Mouse (Mus musculus): Measurements from ENCODE around the gene Odf3.

DNA sequence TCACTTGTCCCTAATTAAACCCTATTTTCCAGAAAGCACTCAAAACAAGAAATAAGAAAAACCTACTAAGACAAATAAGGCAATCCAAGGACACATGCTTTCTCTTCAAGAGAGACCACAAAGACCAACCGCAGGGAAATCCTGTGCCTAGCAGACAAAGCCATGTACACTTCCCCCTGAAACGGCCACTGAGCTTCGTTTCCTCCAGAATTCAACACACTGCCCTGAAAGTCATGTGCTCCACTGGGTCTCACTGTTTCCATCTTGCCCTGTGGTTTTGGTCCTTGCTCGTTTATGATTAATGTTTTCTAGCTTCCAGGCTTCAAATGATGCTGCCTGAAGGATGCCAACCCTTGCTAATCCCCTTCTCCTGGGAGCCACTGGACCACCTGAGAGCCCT lies 26.6 kb downstream of the Odf3 start:
- TF ChIP-seq POLR2A (IDR thresholded peaks at IDR 0.05; ENCODE audit: low read depth, low read length): no peak
- TF ChIP-seq CTCF (IDR thresholded peaks at IDR 0.05; ENCODE audit: extremely low read depth, insufficient read depth, insufficient read length, insufficient replicate concordance): no peak
